Mouse (Mus musculus) embryonic facial prominence, embryonic 13.5 days (tissue): ENCODE measurements around the gene Borcs5. TPM values are rescaled to one million over a fixed set of nuclear protein-coding genes. Genes with fewer than 3 reads are reported as not detected.
"Not testable (repeated sequence)": the region's sequence is repeated elsewhere in the genome, so short reads cannot be mapped to it uniquely, and the experiment has no call there.

ENCODE experiments used
- ATAC-seq: fragments of 200-750 bp; cut with Nextera tagmentation; 2 replicates; pipeline ENCODE4 v1.8.0; 2017; ENCODE audit warnings: low read depth; ENCODE audit not compliant: insufficient number of reproducible peaks, insufficient read depth, low FRiP score, low TSS enrichment
- H3K27ac ChIP-seq: fragments of 300-500 bp; sonication (generic); 2 replicates; pipeline ENCODE4 v1.5.1; 2015; ENCODE audit warnings: moderate library complexity, mild to moderate bottlenecking, inconsistent platforms
- H3K27me3 ChIP-seq: fragments of 300-500 bp; sonication (generic); 2 replicates; pipeline ENCODE4 v1.6.1; 2015; ENCODE audit warnings: mild to moderate bottlenecking, inconsistent platforms
- H3K36me3 ChIP-seq: fragments of 300-500 bp; sonication (generic); 2 replicates; pipeline ENCODE4 v1.6.1; 2015; ENCODE audit warnings: mild to moderate bottlenecking, inconsistent platforms
- H3K4me1 ChIP-seq: fragments of 300-500 bp; sonication (generic); 2 replicates; pipeline ENCODE4 v1.6.1; 2015; ENCODE audit warnings: inconsistent platforms
- H3K4me2 ChIP-seq: fragments of 300-500 bp; sonication (generic); 2 replicates; pipeline ENCODE4 v1.6.1; 2015; ENCODE audit warnings: moderate library complexity, mild to moderate bottlenecking, inconsistent platforms
- H3K4me3 ChIP-seq: fragments of 300-500 bp; sonication (generic); 2 replicates; pipeline ENCODE4 v1.5.1; 2015; ENCODE audit warnings: mild to moderate bottlenecking, inconsistent platforms
- H3K9ac ChIP-seq: fragments of 300-500 bp; sonication (generic); 2 replicates; pipeline ENCODE4 v1.6.1; 2015; ENCODE audit warnings: mild to moderate bottlenecking, inconsistent platforms
- H3K9me3 ChIP-seq: fragments of 300-500 bp; sonication (generic); 2 replicates; pipeline ENCODE4 v1.6.1; 2016; ENCODE audit warnings: inconsistent platforms
- WGBS: fragments of 180-500 bp; shearing (Covaris S2); methylation state at CpG from one replicate; pipeline ENCODE4 v1.1.7; 2015; ENCODE audit warnings: mixed read lengths; 5-methylcytosine and 5-hydroxymethylcytosine counted together
- polyA plus RNA-seq: library from polyadenylated mRNA; unstranded; fragments of >200 nt; fragmentation: Nextera tagmentation; extraction: Ambion mirVana; gene quantifications from 2 replicates; pipeline ENCODE4 v1.2.1, GENCODE M21; 2015

Borcs5 gene
- polyA plus RNA-seq, 1 experiment from 2014 or later = 23.1 TPM

DNA sequence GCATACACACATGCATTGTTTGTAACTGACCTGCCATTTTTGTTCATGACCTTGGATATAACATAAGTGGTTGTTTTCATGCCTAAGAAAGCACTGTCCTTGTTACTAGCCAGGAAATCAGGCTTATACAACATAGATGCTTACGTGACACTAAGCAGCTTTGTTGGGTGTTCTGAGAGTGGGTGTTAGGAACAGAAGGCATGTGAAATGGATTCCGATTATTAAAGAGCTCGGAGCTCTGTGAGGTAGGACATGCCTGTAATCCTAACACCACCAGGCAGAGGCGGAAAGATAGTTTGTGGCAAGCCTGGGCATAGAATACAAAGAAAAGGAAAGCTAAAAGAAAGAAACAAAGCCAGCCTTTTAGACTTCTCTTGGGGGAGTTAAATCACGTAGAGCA, 9.0 kb downstream of the Borcs5 start:
- WGBS = 59% methylated on average over 5 of the region's 5 CpGs
- no peak overlapping the region for H3K4me3 ChIP-seq
- H3K27ac ChIP-seq = peak overlapping the region; percentile 30; the same call in 1 of the 2 replicates
- no peaks in the 10 kb centered on the region for H3K9me3 ChIP-seq
- ATAC-seq = no peak
- no peak overlapping the region for H3K9ac ChIP-seq
- H3K27me3 ChIP-seq = no peaks in the 10 kb centered on the region
- peaks cover 11% of the 10 kb centered on the region; the same call in 1 of the 2 replicates for H3K4me1 ChIP-seq
- 0 out of 2 replicates have a peak overlapping the region, but pooled peaks have one; percentile 7 for H3K4me2 ChIP-seq
- H3K36me3 ChIP-seq = peaks cover 13% of the 10 kb centered on the region

DNA sequence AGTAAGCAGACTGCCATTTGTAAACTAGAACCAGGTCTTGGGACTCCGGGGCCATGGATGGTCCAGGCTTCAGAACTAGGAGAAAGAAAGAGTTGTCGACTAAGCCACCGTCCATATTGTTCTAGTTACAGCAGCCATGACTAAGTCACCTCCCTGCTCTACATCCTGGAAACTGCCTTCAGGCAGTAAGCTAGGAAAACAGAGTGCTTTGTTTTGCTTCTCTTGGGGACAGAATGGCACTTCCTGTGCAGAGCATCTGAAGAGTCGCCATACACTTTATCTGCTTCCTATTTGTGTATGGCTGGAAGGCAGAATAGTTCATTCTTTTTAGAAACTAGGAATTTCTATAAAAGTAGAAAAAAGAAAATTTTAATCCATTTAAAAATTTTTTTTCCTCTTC, 17.2 kb downstream of the Borcs5 start:
- Histone ChIP-seq H3K9ac (no peak overlapping the region), H3K36me3 (no peaks in the 10 kb centered on the region), H3K4me3 (no peak overlapping the region), H3K9me3 (no peaks in the 10 kb centered on the region), H3K27ac (peak overlapping the region; percentile 66), H3K27me3 (no peaks in the 10 kb centered on the region), H3K4me2 (no peak overlapping the region), H3K4me1 (peaks cover 22% of the 10 kb centered on the region)
- WGBS = 12% methylated on average over 4 of the region's 4 CpGs
- 0 out of 2 replicates have a peak, but pooled peaks have one; percentile 33 for ATAC-seq

DNA sequence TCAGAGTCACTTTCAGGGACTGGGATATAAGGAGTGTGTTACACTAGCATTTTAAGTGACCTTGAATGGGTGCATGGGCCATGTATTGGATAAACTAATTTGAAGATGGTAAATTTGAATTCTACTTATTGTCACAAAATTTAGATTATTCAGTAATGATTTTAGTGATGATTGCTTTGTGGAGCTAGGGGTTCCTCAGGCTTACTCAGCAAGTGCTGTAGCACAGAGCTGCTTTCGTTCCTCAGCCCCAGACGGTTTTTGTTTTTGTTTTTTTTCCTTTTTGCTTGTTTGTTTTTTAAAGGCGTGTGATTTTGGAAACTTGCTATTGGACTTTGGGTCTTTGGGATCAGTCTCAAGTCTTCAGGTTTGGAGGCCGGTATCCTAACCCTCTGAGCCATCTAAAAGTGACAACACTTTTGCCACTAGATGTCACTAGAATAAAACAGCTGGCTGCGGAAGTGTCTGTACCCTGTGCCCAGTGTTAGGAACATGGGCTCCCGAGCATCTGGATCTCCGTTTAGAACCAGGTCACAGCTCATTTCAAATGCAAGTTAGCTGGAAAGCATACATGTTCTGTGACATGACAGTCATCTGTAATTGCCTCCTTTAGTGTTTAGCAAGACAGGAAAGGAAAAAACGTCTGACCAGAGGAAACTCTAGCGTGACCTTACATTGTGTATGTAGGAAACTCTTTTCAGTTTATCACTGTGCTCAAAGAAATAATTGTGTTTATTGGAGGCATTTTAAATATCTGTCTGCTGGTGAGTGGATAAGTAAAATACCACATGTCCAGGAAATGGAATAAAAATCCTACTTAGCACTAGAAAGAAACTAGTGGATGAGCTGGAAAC, 20.0 kb downstream of the Borcs5 start:
- H3K27me3 ChIP-seq = no peaks in the 10 kb centered on the region
- H3K4me1 ChIP-seq = peaks cover 22% of the 10 kb centered on the region
- H3K9ac ChIP-seq = no peak overlapping the region
- H3K36me3 ChIP-seq = no peaks in the 10 kb centered on the region
- H3K4me3 ChIP-seq = no peak overlapping the region
- no peaks in the 10 kb centered on the region for H3K9me3 ChIP-seq
- 16% methylated on average over 9 of the region's 9 CpGs for WGBS
- H3K27ac ChIP-seq = no peak overlapping the region
- ATAC-seq = no peak
- H3K4me2 ChIP-seq = peak overlapping the region; percentile 29

DNA sequence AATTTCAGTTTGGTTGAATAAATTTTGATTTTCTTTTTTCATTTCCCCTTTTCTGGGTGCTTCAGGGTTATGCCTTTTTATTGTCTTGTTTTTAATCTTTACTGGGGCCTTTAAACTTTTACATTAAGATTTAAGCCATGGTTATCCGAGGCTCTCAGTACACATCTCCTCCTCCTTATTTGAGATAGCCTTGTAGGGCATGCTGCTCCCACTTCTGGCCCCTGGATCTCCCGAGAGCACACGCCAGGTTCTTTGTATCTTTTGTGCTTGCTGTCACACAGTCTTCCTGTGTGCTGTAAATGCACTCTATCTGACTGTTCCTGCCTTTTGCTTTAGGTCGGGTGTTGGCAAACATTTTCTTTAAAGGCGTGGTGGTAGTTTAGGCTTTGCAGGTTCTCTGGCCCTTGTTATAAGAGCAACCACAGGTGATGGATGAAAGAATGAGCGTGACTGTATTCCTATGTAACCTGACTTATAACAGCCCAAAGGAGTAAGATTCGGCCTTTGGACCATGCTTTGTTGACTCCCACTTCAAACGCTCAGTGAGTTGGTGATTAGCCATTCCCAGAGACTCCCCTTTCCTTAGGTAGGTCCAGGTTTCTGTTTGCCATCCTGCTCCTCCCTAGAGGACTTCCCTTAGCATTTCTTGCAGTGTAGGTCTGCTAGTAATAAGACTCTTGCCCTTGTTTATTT, 21.6 kb downstream of the Borcs5 start:
- Histone ChIP-seq H3K9me3 (no peaks in the 10 kb centered on the region), H3K27me3 (no peaks in the 10 kb centered on the region), H3K4me3 (no peak overlapping the region), H3K4me2 (no peak overlapping the region), H3K27ac (no peak overlapping the region), H3K36me3 (no peaks in the 10 kb centered on the region), H3K4me1 (peaks cover 21% of the 10 kb centered on the region), H3K9ac (no peak overlapping the region)
- ATAC-seq = no peak
- WGBS = 80% methylated on average over 8 of the region's 8 CpGs

DNA sequence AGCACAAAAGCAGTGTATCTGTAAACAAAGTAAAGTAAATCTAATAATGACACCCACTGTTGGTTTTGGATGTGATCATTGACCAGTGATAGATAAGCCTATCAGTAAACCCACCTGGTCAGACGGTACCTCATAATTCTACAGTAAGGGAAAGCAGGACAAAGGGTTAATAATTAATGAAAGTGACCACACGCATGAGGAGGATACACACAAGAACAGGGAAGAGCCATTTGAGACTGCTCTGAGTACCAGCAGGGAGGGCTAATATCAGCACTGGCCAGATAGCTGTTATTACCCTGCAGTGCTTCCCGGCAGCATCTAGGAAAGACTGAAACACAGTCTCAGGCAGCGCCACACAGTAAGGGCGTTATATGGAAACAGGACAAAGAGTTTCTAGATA, 25.3 kb downstream of the Borcs5 start:
- 78% methylated on average over 5 of the region's 5 CpGs for WGBS
- H3K4me2 ChIP-seq = no peak overlapping the region

DNA sequence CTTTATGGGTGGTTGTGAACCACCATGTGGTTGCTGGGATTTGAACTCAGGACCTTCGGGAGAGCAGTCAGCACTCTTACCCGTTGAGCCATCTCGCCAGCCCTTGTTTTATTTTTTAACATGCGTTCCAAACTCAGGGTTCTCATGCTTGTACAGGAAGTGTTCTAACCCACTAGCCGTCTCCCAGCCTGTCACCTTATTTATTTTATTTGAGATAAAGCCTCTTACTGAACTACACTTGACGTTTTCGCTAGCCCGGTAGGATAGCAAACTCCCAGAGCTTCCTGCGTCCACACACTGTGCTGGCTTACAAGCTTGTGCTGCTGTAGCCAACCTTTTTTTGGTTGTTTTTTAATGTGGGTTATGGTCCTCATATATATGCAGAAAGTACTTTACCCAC, 26.5 kb downstream of the Borcs5 start:
- no peak for ATAC-seq
- Histone ChIP-seq H3K27ac (no peak overlapping the region), H3K9me3 (no peaks in the 10 kb centered on the region), H3K9ac (no peak overlapping the region), H3K4me2 (no peak overlapping the region), H3K36me3 (no peaks in the 10 kb centered on the region), H3K4me1 (no peaks in the 10 kb centered on the region), H3K4me3 (no peak overlapping the region), H3K27me3 (no peaks in the 10 kb centered on the region)
- WGBS = 87% methylated on average over 9 of the region's 9 CpGs

More for the DNA sequence above, 25.3 kb downstream of the Borcs5 start:
- ATAC-seq = no peak
- no peak overlapping the region for H3K9ac ChIP-seq
- 0 out of 2 replicates have a peak, but pooled peaks cover 4% of the 10 kb centered on the region for H3K4me1 ChIP-seq
- H3K27me3 ChIP-seq = no peaks in the 10 kb centered on the region
- H3K36me3 ChIP-seq = no peaks in the 10 kb centered on the region
- H3K4me3 ChIP-seq = no peak overlapping the region
- H3K9me3 ChIP-seq = no peaks in the 10 kb centered on the region
- no peak overlapping the region for H3K27ac ChIP-seq

DNA sequence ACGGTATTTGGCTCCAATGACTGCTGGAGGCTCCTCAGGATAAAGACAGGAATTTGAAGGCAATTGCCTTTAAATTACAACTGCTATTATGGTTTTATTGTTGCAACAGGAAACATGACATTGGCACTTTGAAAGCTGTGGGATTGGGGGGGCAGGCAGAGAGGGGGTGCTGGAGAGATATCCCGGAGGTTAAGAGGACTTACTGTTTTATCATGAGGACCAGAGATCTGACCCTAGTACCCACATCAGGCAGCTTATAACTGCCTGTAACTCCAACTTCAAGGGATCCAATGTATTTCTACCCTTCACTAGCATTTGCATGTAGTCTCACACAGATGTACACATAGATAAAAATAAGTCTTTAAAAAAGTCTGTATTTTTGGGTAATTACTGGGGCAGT, 29.2 kb downstream of the Borcs5 start:
- 78% methylated on average over 2 of the region's 2 CpGs for whole genome bisulfite sequencing
- ATAC-seq = no peak
- Histone ChIP-seq H3K9me3 (no peaks in the 10 kb centered on the region), H3K9ac (no peak overlapping the region), H3K4me1 (no peaks in the 10 kb centered on the region), H3K36me3 (no peaks in the 10 kb centered on the region), H3K4me3 (no peak overlapping the region), H3K4me2 (no peak overlapping the region), H3K27me3 (no peaks in the 10 kb centered on the region), H3K27ac (no peak overlapping the region)

DNA sequence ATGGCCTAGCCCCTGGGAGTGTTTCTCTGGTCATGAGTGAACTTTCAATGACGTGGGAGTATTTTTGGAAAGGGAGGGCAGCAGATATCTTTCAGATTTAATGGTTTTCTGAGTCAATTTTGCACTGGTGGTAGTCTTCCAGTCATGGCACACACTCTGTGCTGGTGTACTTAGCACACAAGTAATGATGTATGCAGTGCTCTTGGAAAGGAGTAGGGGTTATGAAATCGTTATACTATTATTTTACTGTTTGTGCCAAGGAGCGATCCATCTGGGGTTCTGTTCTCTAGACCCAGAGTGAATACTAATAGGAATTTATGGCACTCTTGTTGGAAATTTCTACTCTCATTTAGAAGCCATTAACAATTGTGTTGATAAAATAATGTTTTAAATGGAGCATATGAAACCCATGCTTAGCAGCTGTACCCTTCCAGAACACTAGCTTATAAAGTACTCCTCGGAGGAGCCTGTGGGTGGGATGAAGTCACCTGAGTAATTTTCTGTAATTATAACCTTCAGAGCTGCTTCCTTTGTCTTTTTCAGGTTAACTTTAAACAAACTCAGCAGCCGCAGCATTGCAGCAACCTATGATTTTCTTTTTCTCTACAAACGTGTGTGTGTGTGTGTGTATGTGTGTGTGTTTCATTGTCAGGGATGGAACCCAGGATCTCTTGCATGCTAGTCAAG, 30.0 kb downstream of the Borcs5 start:
- Histone ChIP-seq H3K36me3 (no peaks in the 10 kb centered on the region), H3K27ac (no peak overlapping the region), H3K27me3 (no peaks in the 10 kb centered on the region), H3K4me1 (no peaks in the 10 kb centered on the region), H3K9ac (no peak overlapping the region), H3K4me2 (no peak overlapping the region), H3K4me3 (no peak overlapping the region), H3K9me3 (no peaks in the 10 kb centered on the region)
- 66% methylated on average over 6 of the region's 6 CpGs for WGBS
- no peak for ATAC-seq

DNA sequence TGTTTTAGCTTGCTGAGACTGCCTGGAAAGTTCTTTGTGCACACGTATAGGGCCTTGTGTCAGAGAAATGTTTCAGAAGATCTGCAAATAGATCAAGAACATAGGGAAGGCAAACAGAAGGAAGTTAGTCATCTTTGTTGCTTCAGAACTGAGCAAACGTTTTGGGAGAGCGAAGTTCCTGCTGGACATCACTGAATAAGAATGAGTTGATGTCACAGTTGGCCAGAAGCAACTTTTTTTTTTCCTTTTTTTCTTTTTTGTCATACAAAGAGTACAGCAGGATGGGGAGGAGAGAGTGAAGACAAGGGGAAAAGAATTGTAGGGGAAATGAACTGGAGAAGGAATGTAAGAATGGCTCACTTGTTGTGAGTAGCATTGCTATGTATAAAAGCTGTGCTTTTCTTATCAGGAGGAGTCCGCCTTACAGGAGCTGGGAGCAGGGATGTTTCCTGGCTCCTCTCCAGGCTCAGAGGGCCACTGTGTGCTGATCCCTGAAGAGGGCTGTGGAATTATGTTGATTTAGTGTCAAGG, 31.6 kb downstream of the Borcs5 start:
- Histone ChIP-seq H3K9me3 (no peaks in the 10 kb centered on the region), H3K27me3 (no peaks in the 10 kb centered on the region), H3K4me2 (no peak overlapping the region), H3K4me1 (no peaks in the 10 kb centered on the region), H3K4me3 (no peak overlapping the region), H3K36me3 (no peaks in the 10 kb centered on the region), H3K27ac (no peak overlapping the region), H3K9ac (no peak overlapping the region)
- 63% methylated on average over 4 of the region's 4 CpGs for WGBS
- ATAC-seq = no peak

DNA sequence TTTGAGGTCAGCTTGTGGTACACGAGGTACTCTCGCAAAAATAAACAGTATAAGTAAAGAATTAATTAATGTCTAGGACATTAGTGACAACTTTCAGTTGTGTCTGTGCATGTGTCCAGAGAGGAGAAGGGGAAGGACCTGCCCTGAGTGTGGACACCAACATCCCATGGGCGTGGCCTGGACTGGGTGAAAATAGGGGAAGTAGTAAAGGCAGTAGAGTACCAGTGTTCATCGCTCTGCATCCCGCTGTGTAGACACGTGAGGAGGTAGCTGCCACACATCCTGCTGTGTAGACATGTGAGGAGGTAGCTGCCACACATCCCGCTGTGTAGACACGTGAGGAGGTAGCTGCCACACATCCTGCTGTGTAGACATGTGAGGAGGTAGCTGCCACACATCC, 34.4 kb downstream of the Borcs5 start:
- H3K9me3 ChIP-seq, H3K9ac ChIP-seq, H3K4me2 ChIP-seq, H3K36me3 ChIP-seq, H3K27ac ChIP-seq, H3K27me3 ChIP-seq, H3K4me1 ChIP-seq, H3K4me3 ChIP-seq, ATAC-seq: not testable (repeated sequence)
- WGBS = 90% methylated on average over 8 of the region's 8 CpGs

DNA sequence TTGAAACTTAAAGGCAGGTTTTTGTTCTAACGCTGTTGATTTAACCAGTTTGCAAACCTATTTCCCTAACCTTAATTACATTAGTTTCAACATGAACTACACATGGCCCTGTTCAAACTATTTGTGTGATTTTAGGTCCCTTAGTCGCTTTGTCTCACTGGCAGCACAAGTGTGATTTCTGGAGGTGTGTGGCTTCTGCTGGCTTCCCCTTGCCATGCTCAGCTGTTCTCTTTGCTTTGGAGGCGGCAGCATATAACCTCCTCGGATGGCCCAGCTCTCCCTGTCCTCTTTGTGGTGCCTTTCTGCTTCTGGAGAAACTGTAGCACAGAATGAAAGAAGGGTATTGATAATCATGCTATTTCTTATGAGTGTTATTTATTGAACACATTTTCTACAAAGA, 38.2 kb downstream of the Borcs5 start:
- Histone ChIP-seq H3K27ac (no peak overlapping the region), H3K36me3 (no peaks in the 10 kb centered on the region), H3K4me3 (no peak overlapping the region), H3K27me3 (no peaks in the 10 kb centered on the region), H3K9ac (no peak overlapping the region), H3K4me2 (no peak overlapping the region), H3K9me3 (no peaks in the 10 kb centered on the region), H3K4me1 (no peaks in the 10 kb centered on the region)
- ATAC-seq = no peak
- 80% methylated on average over 4 of the region's 4 CpGs for whole genome bisulfite sequencing
